Mouse (Mus musculus): Measurements from ENCODE around the gene Tor3a. TPM values are rescaled to one million over a fixed set of nuclear protein-coding genes. Genes with fewer than 3 reads are reported as not detected.

The Tor3a gene
- total RNA-seq (2014; rRNA removed) (3.9 and 4.6 TPM in 2 replicates), polyA plus RNA-seq (2012; rRNA removed) (4.4 and 9.3 TPM in 2 replicates)

DNA sequence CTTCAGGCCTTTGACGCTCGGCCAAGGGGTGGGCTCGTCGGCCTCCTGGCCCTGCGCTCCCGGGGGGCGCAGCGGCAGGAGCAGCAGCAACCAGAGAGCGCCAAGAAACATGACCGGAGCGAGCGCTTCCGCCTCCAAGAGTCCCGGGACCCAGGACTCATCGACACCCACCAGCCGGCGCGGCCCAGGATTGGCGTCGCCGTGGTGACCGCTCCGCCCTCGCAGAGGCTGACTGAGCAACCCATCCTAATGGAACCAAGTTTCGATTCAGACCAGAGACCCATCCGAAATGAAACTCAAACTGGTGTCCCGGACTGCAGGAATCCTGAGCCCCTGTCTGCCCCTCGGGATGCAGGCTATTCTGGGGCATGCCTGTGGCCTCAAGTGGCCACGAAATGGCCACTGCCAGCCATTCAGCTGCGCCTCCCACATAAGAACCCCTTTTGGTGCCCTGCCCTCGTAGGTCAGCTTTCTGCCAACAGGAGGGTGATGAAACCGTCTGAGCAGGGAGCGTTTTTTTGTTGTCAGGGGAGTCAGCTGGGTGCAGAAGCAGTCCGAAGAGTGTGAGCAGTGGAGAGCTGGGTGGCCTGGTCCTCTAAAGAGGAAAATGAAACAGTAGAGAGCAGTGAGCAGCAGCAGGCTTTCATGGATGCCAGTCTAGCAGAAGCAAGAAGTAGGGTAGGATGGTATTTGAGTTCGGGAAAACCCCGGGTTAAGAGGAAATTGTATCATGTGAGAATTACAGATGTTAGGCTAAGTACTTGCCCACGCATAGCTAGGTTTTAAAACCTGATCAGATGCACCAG lies at the start of gene Tor3a:
TSS of gene Tor3a (minus strand) at position 162 of the 806 bp plus-strand sequence.
- peak within 1 kb of the TSS; percentile 34 for H3K27ac ChIP-seq (replicated peaks; ENCODE audit: insufficient read depth, low read depth, low read length)
- 4% methylated on average over 37 of the region's 37 CpGs for WGBS
- peak within 1 kb of the TSS; percentile 72 for H3K4me3 ChIP-seq (ENCODE audit: insufficient read depth, low read depth, low read length)
- peaks cover 5% of the 10 kb centered on the region for H3K4me1 ChIP-seq (ENCODE audit: control insufficient read depth, insufficient read depth, low read length)
- H3K9ac ChIP-seq (ENCODE audit: low read depth, low read length) = peak within 1 kb of the TSS; percentile 69
- no peaks in the 10 kb centered on the region for H3K27me3 ChIP-seq (ENCODE audit: control insufficient read depth, insufficient read depth, low read length)
- peaks cover 3% of the 10 kb centered on the region; the same call in 1 of the 2 replicates for H3K36me3 ChIP-seq (ENCODE audit: control insufficient read depth, insufficient read depth, low read length)
- DNase-seq (ENCODE audit: extremely low read depth, low read depth, low spot score) = peak; percentile 81
- no peaks in the 10 kb centered on the region for H3K79me2 ChIP-seq (ENCODE audit: control insufficient read depth, insufficient read depth, low read length)
- TF ChIP-seq POLR2A (IDR thresholded peaks at IDR 0.05; ENCODE audit: extremely low read depth, insufficient read depth, low read length) (peak; percentile 45; the same call in 1 of the 2 replicates), CTCF (IDR thresholded peaks at IDR 0.05; ENCODE audit: low read depth, low read length) (no peak)

DNA sequence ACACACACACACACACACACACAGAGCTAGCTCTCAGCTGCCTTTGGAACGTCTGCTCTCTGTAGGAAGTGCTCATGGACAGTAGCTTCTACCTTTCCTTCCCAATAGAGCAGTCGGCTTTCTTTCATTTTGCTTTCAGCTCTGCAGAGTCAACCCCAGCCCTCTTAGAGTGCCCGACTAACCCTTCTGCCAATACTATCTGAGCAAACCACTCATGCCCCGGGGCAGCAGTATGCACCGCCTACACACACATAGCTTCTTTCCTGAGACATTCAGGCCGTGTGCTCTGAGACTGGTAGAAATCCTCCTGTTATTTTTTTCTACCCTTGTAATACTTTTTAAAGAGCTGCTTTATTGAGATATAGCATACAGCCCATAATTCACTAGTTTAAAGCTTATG lies 47.9 kb upstream of the Tor3a start:
- Histone ChIP-seq H3K79me2 (ENCODE audit: control insufficient read depth, insufficient read depth, low read length) (no peaks in the 10 kb centered on the region), H3K4me1 (ENCODE audit: control insufficient read depth, insufficient read depth, low read length) (peaks cover 2% of the 10 kb centered on the region; the same call in 1 of the 2 replicates), H3K4me3 (ENCODE audit: insufficient read depth, low read depth, low read length) (no peak overlapping the region), H3K36me3 (ENCODE audit: control insufficient read depth, insufficient read depth, low read length) (no peaks in the 10 kb centered on the region), H3K27me3 (ENCODE audit: control insufficient read depth, insufficient read depth, low read length) (no peaks in the 10 kb centered on the region), H3K27ac (replicated peaks; ENCODE audit: insufficient read depth, low read depth, low read length) (no peak overlapping the region), H3K9ac (ENCODE audit: low read depth, low read length) (no peak overlapping the region)
- no peak for DNase-seq (ENCODE audit: extremely low read depth, low read depth, low spot score)
- WGBS = 71% methylated on average over 6 of the region's 6 CpGs
- TF ChIP-seq CTCF (IDR thresholded peaks at IDR 0.05; ENCODE audit: low read depth, low read length) = no peak
- no peak for TF ChIP-seq POLR2A (IDR thresholded peaks at IDR 0.05; ENCODE audit: extremely low read depth, insufficient read depth, low read length)

DNA sequence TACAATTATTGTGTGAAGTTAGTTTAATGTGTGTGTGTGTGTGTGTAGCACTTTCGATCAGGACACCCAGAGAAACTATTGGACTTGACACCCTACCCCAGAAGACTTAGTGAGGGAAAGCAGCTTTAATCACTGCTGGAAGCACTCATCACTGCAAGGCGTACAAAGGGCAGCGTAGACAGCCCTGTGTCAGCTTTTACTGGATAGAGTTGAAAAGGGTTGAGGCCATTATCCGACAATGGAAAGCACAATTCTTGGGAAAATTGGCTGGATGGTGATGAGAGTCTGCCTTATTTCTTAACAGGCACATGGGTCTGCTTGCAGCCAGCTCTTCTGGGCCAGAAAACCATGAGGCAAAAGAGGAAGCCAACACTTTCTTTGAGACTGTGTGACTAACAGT lies 45.9 kb upstream of the Tor3a start:
- H3K9ac ChIP-seq (ENCODE audit: low read depth, low read length) = no peak overlapping the region
- no peak for TF ChIP-seq POLR2A (IDR thresholded peaks at IDR 0.05; ENCODE audit: extremely low read depth, insufficient read depth, low read length)
- TF ChIP-seq CTCF (IDR thresholded peaks at IDR 0.05; ENCODE audit: low read depth, low read length) = no peak
- no peaks in the 10 kb centered on the region for H3K27me3 ChIP-seq (ENCODE audit: control insufficient read depth, insufficient read depth, low read length)
- H3K79me2 ChIP-seq (ENCODE audit: control insufficient read depth, insufficient read depth, low read length) = peaks cover 3% of the 10 kb centered on the region
- H3K36me3 ChIP-seq (ENCODE audit: control insufficient read depth, insufficient read depth, low read length) = no peaks in the 10 kb centered on the region
- no peak overlapping the region for H3K27ac ChIP-seq (replicated peaks; ENCODE audit: insufficient read depth, low read depth, low read length)
- peaks cover 2% of the 10 kb centered on the region; the same call in 1 of the 2 replicates for H3K4me1 ChIP-seq (ENCODE audit: control insufficient read depth, insufficient read depth, low read length)
- H3K4me3 ChIP-seq (ENCODE audit: insufficient read depth, low read depth, low read length) = no peak overlapping the region
- 92% methylated on average over 4 of the region's 4 CpGs for WGBS
- DNase-seq (ENCODE audit: extremely low read depth, low read depth, low spot score) = no peak

DNA sequence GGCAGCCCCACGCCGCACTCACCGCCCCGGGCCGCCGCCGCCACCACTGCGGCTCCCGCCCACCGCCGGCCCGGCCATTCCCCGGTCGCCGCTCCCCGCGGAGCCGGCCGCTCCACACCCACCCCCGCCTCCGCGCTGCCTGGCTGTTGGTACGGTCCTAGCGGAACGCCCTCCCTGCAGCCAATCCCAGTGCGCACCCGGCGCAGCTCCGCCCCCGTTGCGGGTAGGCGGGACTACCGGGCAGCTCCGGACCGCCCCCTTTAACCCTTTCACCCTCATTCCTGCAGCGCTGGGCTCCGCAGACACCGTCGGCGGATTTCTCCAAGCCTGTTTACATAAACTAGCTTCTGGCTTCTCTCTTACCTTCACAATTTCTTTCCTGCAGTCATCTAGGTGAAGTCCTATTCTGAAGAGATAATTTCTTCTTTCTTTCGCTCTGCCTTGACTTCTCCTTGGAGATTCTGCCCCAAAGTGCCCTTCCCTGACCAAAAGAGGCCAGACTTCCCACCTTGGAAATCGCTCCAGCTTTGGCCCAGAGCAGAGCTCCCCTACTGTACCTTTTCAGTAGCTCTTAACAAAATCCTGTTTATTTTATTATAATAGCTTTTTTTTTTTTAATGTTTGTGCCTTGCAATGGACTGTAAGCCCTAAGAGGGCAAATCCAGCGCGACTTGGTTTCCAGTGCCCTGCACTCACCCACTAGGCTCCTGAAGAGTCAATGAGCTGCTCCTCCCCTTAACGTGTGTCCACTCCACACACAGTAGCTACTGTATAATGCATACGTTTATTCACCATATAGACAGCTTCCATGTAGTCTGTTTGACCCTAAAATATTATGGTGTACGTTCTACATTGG lies 45.0 kb upstream of the Tor3a start, which contains the start of gene Fam20b:
TSS of gene Fam20b (minus strand) at position 137 of the 856 bp plus-strand sequence.
- Histone ChIP-seq H3K27me3 (ENCODE audit: control insufficient read depth, insufficient read depth, low read length) (no peaks in the 10 kb centered on the region), H3K27ac (replicated peaks; ENCODE audit: insufficient read depth, low read depth, low read length) (peak within 1 kb of the TSS; percentile 90), H3K79me2 (ENCODE audit: control insufficient read depth, insufficient read depth, low read length) (peaks cover 3% of the 10 kb centered on the region), H3K36me3 (ENCODE audit: control insufficient read depth, insufficient read depth, low read length) (no peaks in the 10 kb centered on the region), H3K4me3 (ENCODE audit: insufficient read depth, low read depth, low read length) (peak within 1 kb of the TSS; percentile 85), H3K9ac (ENCODE audit: low read depth, low read length) (peak within 1 kb of the TSS; percentile 96), H3K4me1 (ENCODE audit: control insufficient read depth, insufficient read depth, low read length) (peaks cover 3% of the 10 kb centered on the region; the same call in 1 of the 2 replicates)
- TF ChIP-seq CTCF (IDR thresholded peaks at IDR 0.05; ENCODE audit: low read depth, low read length) = no peak
- TF ChIP-seq POLR2A (IDR thresholded peaks at IDR 0.05; ENCODE audit: extremely low read depth, insufficient read depth, low read length) = no peak
- 3% methylated on average over 47 of the region's 47 CpGs for WGBS
- DNase-seq (ENCODE audit: extremely low read depth, low read depth, low spot score) = peak; percentile 80

DNA sequence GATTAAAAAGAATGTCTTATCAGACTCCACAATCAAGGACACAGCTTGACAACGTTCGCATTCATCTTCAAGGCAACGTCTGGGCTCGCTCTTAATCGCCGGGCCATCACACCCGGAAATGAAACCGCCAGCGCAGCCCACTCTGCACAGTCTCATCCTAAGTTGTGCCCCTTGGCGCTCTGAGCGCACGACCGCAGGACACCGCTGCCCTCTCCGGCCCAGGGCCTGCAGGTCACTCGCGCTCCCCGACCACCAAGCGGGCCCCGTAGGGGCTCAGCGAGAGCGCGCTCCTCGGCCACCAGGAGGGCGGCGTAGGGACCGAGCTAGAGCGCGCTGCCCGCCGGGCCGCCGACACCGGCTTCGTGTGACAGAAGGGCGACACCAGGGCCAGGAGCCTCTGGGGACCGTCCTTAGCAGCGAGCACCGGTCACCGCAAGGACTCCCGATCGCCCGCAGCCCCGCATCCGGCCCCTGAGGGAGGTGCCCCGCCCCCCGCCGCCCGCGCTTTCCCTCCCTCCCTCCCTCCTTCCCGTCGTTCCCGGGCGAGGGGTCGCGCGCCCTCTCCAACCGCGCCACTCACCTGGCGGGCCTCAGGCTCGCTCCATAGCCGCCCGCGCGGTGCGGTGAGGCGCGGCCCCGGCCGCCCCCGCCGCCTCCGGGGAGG lies 44.3 kb upstream of the Tor3a start:
- Histone ChIP-seq H3K36me3 (ENCODE audit: control insufficient read depth, insufficient read depth, low read length) (no peaks in the 10 kb centered on the region), H3K9ac (ENCODE audit: low read depth, low read length) (peak overlapping the region; percentile 96), H3K27ac (replicated peaks; ENCODE audit: insufficient read depth, low read depth, low read length) (peak overlapping the region; percentile 90), H3K4me1 (ENCODE audit: control insufficient read depth, insufficient read depth, low read length) (peaks cover 3% of the 10 kb centered on the region; the same call in 1 of the 2 replicates), H3K79me2 (ENCODE audit: control insufficient read depth, insufficient read depth, low read length) (peaks cover 3% of the 10 kb centered on the region), H3K4me3 (ENCODE audit: insufficient read depth, low read depth, low read length) (peak overlapping the region; percentile 85), H3K27me3 (ENCODE audit: control insufficient read depth, insufficient read depth, low read length) (no peaks in the 10 kb centered on the region)
- under 1% methylated on average over 70 of the region's 73 CpGs for WGBS
- TF ChIP-seq CTCF (IDR thresholded peaks at IDR 0.05; ENCODE audit: low read depth, low read length) = no peak
- no peak for TF ChIP-seq POLR2A (IDR thresholded peaks at IDR 0.05; ENCODE audit: extremely low read depth, insufficient read depth, low read length)
- peak; percentile 33 for DNase-seq (ENCODE audit: extremely low read depth, low read depth, low spot score)
